Mouse (Mus musculus): ENCODE results near the gene Gabarap. TPM values are rescaled to one million over a fixed set of nuclear protein-coding genes. Genes with fewer than 3 reads are reported as not detected.

The Gabarap gene
- 100 to 1,000 TPM; 291 to 311 TPM for total RNA-seq (2023)

GRCm38 (mm10) chr11:69990850-69991691, at the start of gene Gabarap:
Gene Gabarap, plus strand, starts transcription at chr11:69991143.

GRCm38 (mm10) chr11:69948066-69948762, 42.7 kb upstream of the Gabarap start, which contains the start of gene Slc2a4:
Gene Slc2a4, minus strand, starts transcription at chr11:69948188.

GRCm38 (mm10) chr11:69964650-69965270, 26.2 kb upstream of the Gabarap start, which contains the start of gene Cldn7:
Gene Cldn7, plus strand, starts transcription at chr11:69964779.

GRCm38 (mm10) chr11:69981141-69981762, 9.7 kb upstream of the Gabarap start, which contains the start of gene Ctdnep1:
Gene Ctdnep1, plus strand, starts transcription at chr11:69981156.

GRCm38 (mm10) chr11:69982225-69982624, 8.7 kb upstream of the Gabarap start, which contains the start of gene Elp5:
Gene Elp5, minus strand, starts transcription at chr11:69982517.

GRCm38 (mm10) chr11:69995391-69995960, 4.5 kb downstream of the Gabarap start, which contains the start of gene Phf23:
Gene Phf23, plus strand, starts transcription at chr11:69995777.

GRCm38 (mm10) chr11:70000396-70000898, 9.5 kb downstream of the Gabarap start, which contains the start of gene Dvl2:
Gene Dvl2, plus strand, starts transcription at chr11:70000595.

GRCm38 (mm10) chr11:70014880-70015558, 24.1 kb downstream of the Gabarap start, which contains the start of gene Acadvl:
Gene Acadvl, minus strand, starts transcription at chr11:70015411.

GRCm38 (mm10) chr11:70016669-70017068, 25.7 kb downstream of the Gabarap start, which contains the start of gene Dlg4:
Gene Dlg4, plus strand, starts transcription at chr11:70016942.

Other genes starting within 250 kb of the Gabarap start
- gene Polr2a, start 232.5 kb upstream of the Gabarap start, total RNA-seq (2023), result 100 to 1,000 TPM; 254 to 255 TPM
- not detected for gene Slc35g3, start 229.2 kb upstream of the Gabarap start, total RNA-seq (2023)
- 10 to 100 TPM; 61.0 to 64.9 TPM for gene Zbtb4, start 225.2 kb upstream of the Gabarap start, total RNA-seq (2023)
- 10 to 100 TPM; 10.5 to 13.5 TPM for gene Chrnb1, start 195.2 kb upstream of the Gabarap start, total RNA-seq (2023)
- under 1 TPM in 1 of 2 experiments, not detected in 1; 0.44 TPM for gene Fgf11, start 189.3 kb upstream of the Gabarap start, total RNA-seq (2023)
- not detected for gene Tmem102, start 185.5 kb upstream of the Gabarap start, total RNA-seq (2023)
- gene Gm39566, start 175.8 kb upstream of the Gabarap start, total RNA-seq (2023), result not detected
- not detected for gene Spem2, start 172.7 kb upstream of the Gabarap start, total RNA-seq (2023)
- gene Spem1, start 169.0 kb upstream of the Gabarap start, total RNA-seq (2023), result not detected
- under 1 TPM; 0.12 to 0.41 TPM for gene Nlgn2, start 153.4 kb upstream of the Gabarap start, total RNA-seq (2023)
- gene Tmem256, start 152.6 kb upstream of the Gabarap start, total RNA-seq (2023), result 10 to 100 TPM; 27.0 to 38.9 TPM
- 10 to 100 TPM; 10.4 to 14.7 TPM for gene Plscr3, start 144.8 kb upstream of the Gabarap start, total RNA-seq (2023)
- gene Tnk1, start 132.4 kb upstream of the Gabarap start, total RNA-seq (2023), result not detected
- not detected for gene Tmem95, start 113.1 kb upstream of the Gabarap start, total RNA-seq (2023)
- gene Kctd11, start 109.7 kb upstream of the Gabarap start, total RNA-seq (2023), result 1 to 10 TPM; 2.7 to 3.2 TPM
- 100 to 1,000 TPM; 518 to 555 TPM for gene Acap1, start 95.6 kb upstream of the Gabarap start, total RNA-seq (2023)
- 1 to 10 TPM; 2.5 TPM for gene 2810408A11Rik, start 90.2 kb upstream of the Gabarap start, total RNA-seq (2023)
- 10 to 100 TPM; 76.0 to 83.3 TPM for gene Neurl4, start 90.1 kb upstream of the Gabarap start, total RNA-seq (2023)
- 100 to 1,000 TPM; 148 to 150 TPM for gene Gps2, start 77.3 kb upstream of the Gabarap start, total RNA-seq (2023)
- gene Eif5a, start 69.2 kb upstream of the Gabarap start, total RNA-seq (2023), result 100 to 1,000 TPM; 355 to 387 TPM
- gene Ybx2, start 55.3 kb upstream of the Gabarap start, total RNA-seq (2023), result not detected
- gene Slc2a4, start 43.0 kb upstream of the Gabarap start, total RNA-seq (2023), result not detected
- not detected for gene Cldn7, start 26.4 kb upstream of the Gabarap start, total RNA-seq (2023)
- 100 to 1,000 TPM; 111 to 123 TPM for gene Ctdnep1, start 10.0 kb upstream of the Gabarap start, total RNA-seq (2023)
- 10 to 100 TPM; 38.4 to 50.9 TPM for gene Elp5, start 8.6 kb upstream of the Gabarap start, total RNA-seq (2023)
- 10 to 100 TPM; 59.7 to 74.6 TPM for gene Phf23, start 4.6 kb downstream of the Gabarap start, total RNA-seq (2023)
- gene Dvl2, start 9.5 kb downstream of the Gabarap start, total RNA-seq (2023), result 10 to 100 TPM; 47.8 to 61.1 TPM
- gene Acadvl, start 24.3 kb downstream of the Gabarap start, total RNA-seq (2023), result 10 to 100 TPM; 58.2 to 58.6 TPM
- gene Dlg4, start 25.8 kb downstream of the Gabarap start, total RNA-seq (2023), result 1 to 10 TPM; 1.9 to 4.5 TPM
- not detected for gene Asgr1, start 62.9 kb downstream of the Gabarap start, total RNA-seq (2023)
- gene Asgr2, start 101.5 kb downstream of the Gabarap start, total RNA-seq (2023), result not detected
- gene Mgl2, start 139.2 kb downstream of the Gabarap start, total RNA-seq (2023), result not detected
- not detected for gene Clec10a, start 165.1 kb downstream of the Gabarap start, total RNA-seq (2023)
- gene Slc16a11, start 221.6 kb downstream of the Gabarap start, total RNA-seq (2023), result not detected
- gene Slc16a13, start 229.9 kb downstream of the Gabarap start, total RNA-seq (2023), result 1 to 10 TPM; 2.9 to 3.7 TPM
- under 1 TPM; 0.46 to 0.77 TPM for gene Bcl6b, start 238.7 kb downstream of the Gabarap start, total RNA-seq (2023)
- gene 0610010K14Rik, start 246.8 kb downstream of the Gabarap start, total RNA-seq (2023), result 10 to 100 TPM; 63.0 to 69.8 TPM
- gene Gm21988, start 248.7 kb downstream of the Gabarap start, total RNA-seq (2023), result 1 to 10 TPM; 2.9 to 5.9 TPM
- gene Rnasek, start 248.7 kb downstream of the Gabarap start, total RNA-seq (2023), result 10 to 100 TPM; 74.6 to 87.0 TPM

Measured in B cell, adult 67 days (primary cell).